Mouse (Mus musculus) embryo, embryonic 9.5 days (tissue): ENCODE results near the gene Dmkn.
"Not testable (repeated sequence)": the region's sequence is repeated elsewhere in the genome, so short reads cannot be mapped to it uniquely, and the experiment has no call there.

ENCODE experiments used
- DNase-seq: peaks from one replicate; pipeline ENCODE4 v3.0.0-alpha.2; 2017; ENCODE audit errors: extremely low spot score

Gene Dmkn

GRCm38 (mm10) chr7:30812291-30812807, 48.8 kb downstream of the Dmkn start:
- DNase-seq = no peak

GRCm38 (mm10) chr7:30820131-30820530, 56.6 kb downstream of the Dmkn start:
- DNase-seq = no peak

- no peak for DNase-seq
Measured at GRCm38 (mm10) chr7:30820854-30821445, 57.4 kb downstream of the Dmkn start.

- DNase-seq = no peak
Measured at GRCm38 (mm10) chr7:30821532-30821931, 58.0 kb downstream of the Dmkn start.

- DNase-seq = no peak
Measured at GRCm38 (mm10) chr7:30823675-30824074, 60.1 kb downstream of the Dmkn start, which contains the start of gene Ffar2. Ffar2 (minus strand) TSS chr7:30823775.

- DNase-seq = no peak
Measured at GRCm38 (mm10) chr7:30824306-30824705, 60.8 kb downstream of the Dmkn start.

- no peak for DNase-seq
Measured at GRCm38 (mm10) chr7:30826660-30827059, 63.1 kb downstream of the Dmkn start.

GRCm38 (mm10) chr7:30828871-30829270, 65.3 kb downstream of the Dmkn start:
- DNase-seq = not testable (repeated sequence)

- no peak for DNase-seq
Measured at GRCm38 (mm10) chr7:30829428-30829827, 65.9 kb downstream of the Dmkn start.
